Mouse (Mus musculus): ENCODE measurements around the gene Hist1h2bp. TPM values are rescaled to one million over a fixed set of nuclear protein-coding genes. Genes with fewer than 3 reads are reported as not detected.
"Not testable (repeated sequence)": the region's sequence is repeated elsewhere in the genome, so short reads cannot be mapped to it uniquely, and the experiment has no call there.

Hist1h2bp gene
- total and polyA plus RNA-seq, 2 experiments from 2014 or later, result 0.48 to 77.2 TPM

- H3K36me3 ChIP-seq (ENCODE audit: insufficient read depth, low read length); H3K27ac ChIP-seq (ENCODE audit: low read depth, low read length); H3K4me3 ChIP-seq (ENCODE audit: low read depth, low read length); ATAC-seq (ENCODE audit: low FRiP score); H3K9ac ChIP-seq (replicated peaks; ENCODE audit: low read length, poor library complexity, severe bottlenecking); H3K9me3 ChIP-seq (ENCODE audit: low read length); H3K4me1 ChIP-seq (ENCODE audit: insufficient read depth, low read length); DNase-seq (ENCODE audit: low spot score); H3K27me3 ChIP-seq (ENCODE audit: insufficient read depth, low read length); H3K4me2 ChIP-seq (ENCODE audit: low read depth, low read length, poor library complexity, severe bottlenecking): not testable (repeated sequence)
- WGBS, result 64% methylated on average over 7 of the region's 16 CpGs
Observed at GRCm38 (mm10) chr13:21820082-21820890, 33.0 kb downstream of the Hist1h2bp start.

- TF ChIP-seq CTCF (IDR thresholded peaks at IDR 0.05), result no peak
- no peaks in the 10 kb centered on the region for H3K4me1 ChIP-seq (ENCODE audit: insufficient read depth, low read length)
- no peak for ATAC-seq (ENCODE audit: low FRiP score)
Observed at GRCm38 (mm10) chr13:21828511-21828910, 41.2 kb downstream of the Hist1h2bp start.

DNA sequence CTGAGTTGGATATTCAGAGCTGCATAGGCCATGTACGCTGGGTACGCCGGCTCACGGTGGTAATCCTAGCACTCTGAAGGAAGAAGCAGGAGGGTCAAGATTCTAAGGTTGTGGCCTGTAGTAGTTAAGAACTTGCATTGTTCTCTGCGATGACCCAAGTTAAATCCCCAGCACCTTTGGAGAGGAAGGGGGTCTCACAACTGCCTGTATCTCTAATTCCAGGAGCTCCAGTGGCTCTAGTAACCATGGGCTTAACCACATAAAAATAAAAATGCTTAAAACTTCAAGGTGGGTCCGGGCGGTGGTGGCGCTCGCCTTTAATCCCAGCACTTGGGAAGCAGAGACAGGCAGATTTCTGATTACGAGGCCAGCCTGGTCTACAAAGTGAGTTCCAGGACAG is 43.1 kb downstream of the Hist1h2bp start:
- WGBS, result 85% methylated on average over 10 of the region's 10 CpGs
- H3K27me3 ChIP-seq (ENCODE audit: insufficient read depth, low read length), result no peaks in the 10 kb centered on the region
- no peak overlapping the region for H3K4me2 ChIP-seq (ENCODE audit: low read depth, low read length, poor library complexity, severe bottlenecking)
- H3K9ac ChIP-seq (replicated peaks; ENCODE audit: low read length, poor library complexity, severe bottlenecking), result no peak overlapping the region
- TF ChIP-seq CTCF (IDR thresholded peaks at IDR 0.05), result no peak
- no peak for DNase-seq (ENCODE audit: low spot score)
- no peak overlapping the region for H3K4me3 ChIP-seq (ENCODE audit: low read depth, low read length)
- H3K36me3 ChIP-seq (ENCODE audit: insufficient read depth, low read length), result no peaks in the 10 kb centered on the region
- no peaks in the 10 kb centered on the region for H3K4me1 ChIP-seq (ENCODE audit: insufficient read depth, low read length)
- H3K9me3 ChIP-seq (ENCODE audit: low read length), result no peaks in the 10 kb centered on the region
- H3K27ac ChIP-seq (ENCODE audit: low read depth, low read length), result no peak overlapping the region
- ATAC-seq (ENCODE audit: low FRiP score), result no peak

More at GRCm38 (mm10) chr13:21828511-21828910, 41.2 kb downstream of the Hist1h2bp start:
- H3K9ac ChIP-seq (replicated peaks; ENCODE audit: low read length, poor library complexity, severe bottlenecking), result no peak overlapping the region
- H3K27ac ChIP-seq (ENCODE audit: low read depth, low read length), result no peak overlapping the region
- no peak overlapping the region for H3K4me2 ChIP-seq (ENCODE audit: low read depth, low read length, poor library complexity, severe bottlenecking)
- H3K4me3 ChIP-seq (ENCODE audit: low read depth, low read length), result no peak overlapping the region
- no peaks in the 10 kb centered on the region for H3K27me3 ChIP-seq (ENCODE audit: insufficient read depth, low read length)
- 84% methylated on average over 3 of the region's 3 CpGs for WGBS
- no peaks in the 10 kb centered on the region for H3K36me3 ChIP-seq (ENCODE audit: insufficient read depth, low read length)
- H3K9me3 ChIP-seq (ENCODE audit: low read length), result no peaks in the 10 kb centered on the region
- no peak for DNase-seq (ENCODE audit: low spot score)

DNA sequence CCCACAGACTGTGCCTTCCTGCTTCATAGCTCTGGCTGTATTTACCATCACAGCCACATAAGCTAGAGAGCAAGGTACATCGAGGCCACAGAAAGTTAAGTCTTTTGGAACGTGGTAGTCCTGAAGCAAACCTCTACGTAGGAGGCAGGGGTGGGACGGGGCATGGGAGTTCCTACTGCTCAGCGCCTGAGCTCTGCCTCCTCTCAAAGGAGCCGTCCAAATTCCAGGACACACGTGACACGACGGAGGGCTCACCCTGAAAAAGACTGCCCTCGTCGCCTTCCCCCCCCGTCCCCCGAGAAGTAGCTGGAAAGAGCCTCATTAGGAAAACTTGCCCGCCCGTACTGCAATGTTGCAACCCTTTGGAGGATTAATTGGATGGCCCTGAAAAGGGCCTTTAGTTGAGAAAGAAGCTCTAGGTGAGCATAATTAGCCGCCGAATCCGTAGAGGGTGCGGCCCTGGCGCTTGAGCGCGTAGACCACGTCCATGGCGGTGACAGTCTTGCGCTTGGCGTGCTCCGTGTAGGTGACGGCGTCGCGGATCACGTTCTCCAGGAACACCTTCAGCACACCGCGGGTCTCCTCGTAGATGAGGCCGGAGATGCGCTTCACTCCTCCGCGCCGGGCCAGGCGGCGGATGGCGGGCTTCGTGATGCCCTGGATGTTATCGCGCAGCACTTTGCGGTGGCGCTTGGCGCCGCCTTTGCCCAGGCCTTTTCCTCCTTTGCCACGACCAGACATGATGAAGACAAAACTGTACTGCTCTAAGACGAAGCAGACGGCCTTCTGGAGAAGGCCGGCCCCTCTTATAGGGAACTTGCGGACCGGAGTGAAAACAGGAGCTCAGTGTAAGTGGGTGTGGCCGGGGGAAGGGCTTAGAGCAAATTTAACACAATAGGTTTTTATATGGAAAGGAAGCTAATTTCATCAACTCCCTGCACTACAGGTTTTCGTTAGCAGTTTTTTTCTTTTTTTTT is 44.4 kb downstream of the Hist1h2bp start, which contains the start of gene Hist1h4n:
TSS of gene Hist1h4n (minus strand) at position 779 of the 977 bp plus-strand sequence.
- not testable (repeated sequence) for DNase-seq (ENCODE audit: low spot score); H3K27me3 ChIP-seq (ENCODE audit: insufficient read depth, low read length)
- peak; percentile 83 for ATAC-seq (ENCODE audit: low FRiP score)

GRCm38 (mm10) chr13:21833461-21833860 is 46.2 kb downstream of the Hist1h2bp start, which contains the start of the genes Hist1h2ap and Hist1h2br:
Gene Hist1h2ap, minus strand, starts transcription at chr13:21833507.
Gene Hist1h2br, plus strand, starts transcription at chr13:21833743.
- no CpG with 5 or more reads among the region's 24 CpGs for WGBS

More for the DNA sequence above, 44.4 kb downstream of the Hist1h2bp start, which contains the start of gene Hist1h4n:
- peak within 1 kb of the TSS; percentile 22; the same call in 1 of the 2 replicates for H3K4me2 ChIP-seq (ENCODE audit: low read depth, low read length, poor library complexity, severe bottlenecking)
- H3K4me3 ChIP-seq (ENCODE audit: low read depth, low read length); H3K4me1 ChIP-seq (ENCODE audit: insufficient read depth, low read length); H3K9ac ChIP-seq (replicated peaks; ENCODE audit: low read length, poor library complexity, severe bottlenecking); H3K9me3 ChIP-seq (ENCODE audit: low read length); H3K27ac ChIP-seq (ENCODE audit: low read depth, low read length); H3K36me3 ChIP-seq (ENCODE audit: insufficient read depth, low read length): not testable (repeated sequence)
- WGBS, result under 1% methylated on average over 22 of the region's 58 CpGs

More at GRCm38 (mm10) chr13:21833461-21833860, 46.2 kb downstream of the Hist1h2bp start, which contains the start of the genes Hist1h2ap and Hist1h2br:
- not testable (repeated sequence) for H3K36me3 ChIP-seq (ENCODE audit: insufficient read depth, low read length); H3K4me2 ChIP-seq (ENCODE audit: low read depth, low read length, poor library complexity, severe bottlenecking); H3K27me3 ChIP-seq (ENCODE audit: insufficient read depth, low read length); H3K4me3 ChIP-seq (ENCODE audit: low read depth, low read length); H3K4me1 ChIP-seq (ENCODE audit: insufficient read depth, low read length); DNase-seq (ENCODE audit: low spot score); H3K27ac ChIP-seq (ENCODE audit: low read depth, low read length); H3K9ac ChIP-seq (replicated peaks; ENCODE audit: low read length, poor library complexity, severe bottlenecking); H3K9me3 ChIP-seq (ENCODE audit: low read length)
- peak; percentile 96 for ATAC-seq (ENCODE audit: low FRiP score)

Small RNA genes lying within 50 kb of the gene (microRNA-seq; reads per million reads assigned to microRNA genes)
- not detected for gene Gm19658 (ENCODE audit: borderline number of aligned reads)
- gene Gm44346 (ENCODE audit: borderline number of aligned reads), result not detected
- gene Gm44454 (ENCODE audit: borderline number of aligned reads), result not detected
- not detected for gene Gm44466 (ENCODE audit: borderline number of aligned reads)

Other genes with a start within 250 kb of the Hist1h2bp start
- gene Olfr1366, start 244.7 kb upstream of the Hist1h2bp start, total RNA-seq (2014; rRNA removed), result not detected in 2 replicates
- 0.05 and 0.12 TPM in 2 replicates for gene Olfr1366, start 244.7 kb upstream of the Hist1h2bp start, polyA plus RNA-seq (2015; fragmentation: Nextera tagmentation; extraction: Ambion mirVana)
- not detected in 2 replicates for gene Olfr1535, start 227.6 kb upstream of the Hist1h2bp start, total RNA-seq (2014; rRNA removed)
- gene Olfr1535, start 227.6 kb upstream of the Hist1h2bp start, polyA plus RNA-seq (2015; fragmentation: Nextera tagmentation; extraction: Ambion mirVana), result 0.07 and 0.10 TPM in 2 replicates
- not detected in 2 replicates for gene Olfr1364, start 205.7 kb upstream of the Hist1h2bp start, total RNA-seq (2014; rRNA removed)
- gene Olfr1364, start 205.7 kb upstream of the Hist1h2bp start, polyA plus RNA-seq (2015; fragmentation: Nextera tagmentation; extraction: Ambion mirVana), result not detected in 2 replicates
- gene Olfr1362, start 173.4 kb upstream of the Hist1h2bp start, total RNA-seq (2014; rRNA removed), result not detected in 2 replicates
- not detected in 2 replicates for gene Olfr1362, start 173.4 kb upstream of the Hist1h2bp start, polyA plus RNA-seq (2015; fragmentation: Nextera tagmentation; extraction: Ambion mirVana)
- gene Olfr11, start 144.9 kb upstream of the Hist1h2bp start, total RNA-seq (2014; rRNA removed), result not detected in 2 replicates
- gene Olfr11, start 144.9 kb upstream of the Hist1h2bp start, polyA plus RNA-seq (2015; fragmentation: Nextera tagmentation; extraction: Ambion mirVana), result not detected in 2 replicates
- not detected in 2 replicates for gene Olfr1361, start 124.1 kb upstream of the Hist1h2bp start, total RNA-seq (2014; rRNA removed)
- gene Olfr1361, start 124.1 kb upstream of the Hist1h2bp start, polyA plus RNA-seq (2015; fragmentation: Nextera tagmentation; extraction: Ambion mirVana), result not detected in 2 replicates
- gene Olfr1360, start 110.1 kb upstream of the Hist1h2bp start, total RNA-seq (2014; rRNA removed), result not detected in 2 replicates
- gene Olfr1360, start 110.1 kb upstream of the Hist1h2bp start, polyA plus RNA-seq (2015; fragmentation: Nextera tagmentation; extraction: Ambion mirVana), result not detected in 2 replicates
- gene Olfr1359, start 89.3 kb upstream of the Hist1h2bp start, total RNA-seq (2014; rRNA removed), result not detected in 2 replicates
- not detected in 2 replicates for gene Olfr1359, start 89.3 kb upstream of the Hist1h2bp start, polyA plus RNA-seq (2015; fragmentation: Nextera tagmentation; extraction: Ambion mirVana)
- gene Hist1h2bl, start 71.3 kb upstream of the Hist1h2bp start, total RNA-seq (2014; rRNA removed), result 87.0 and 175 TPM in 2 replicates
- gene Hist1h2bl, start 71.3 kb upstream of the Hist1h2bp start, polyA plus RNA-seq (2015; fragmentation: Nextera tagmentation; extraction: Ambion mirVana), result not detected in 2 replicates
- gene Hist1h2ai, start 71.0 kb upstream of the Hist1h2bp start, total RNA-seq (2014; rRNA removed), result 253 and 398 TPM in 2 replicates
- 3.2 and 3.5 TPM in 2 replicates for gene Hist1h2ai, start 71.0 kb upstream of the Hist1h2bp start, polyA plus RNA-seq (2015; fragmentation: Nextera tagmentation; extraction: Ambion mirVana)
- gene Hist1h3h, start 69.8 kb upstream of the Hist1h2bp start, total RNA-seq (2014; rRNA removed), result 258 and 532 TPM in 2 replicates
- gene Hist1h3h, start 69.8 kb upstream of the Hist1h2bp start, polyA plus RNA-seq (2015; fragmentation: Nextera tagmentation; extraction: Ambion mirVana), result 2.0 TPM in 1 of 2 replicates, not detected in the other
- gene Hist1h2bm, start 65.4 kb upstream of the Hist1h2bp start, total RNA-seq (2014; rRNA removed), result 201 and 468 TPM in 2 replicates
- 0.39 and 0.51 TPM in 2 replicates for gene Hist1h2bm, start 65.4 kb upstream of the Hist1h2bp start, polyA plus RNA-seq (2015; fragmentation: Nextera tagmentation; extraction: Ambion mirVana)
- 304 and 479 TPM in 2 replicates for gene Hist1h4j, start 52.4 kb upstream of the Hist1h2bp start, total RNA-seq (2014; rRNA removed)
- gene Hist1h4j, start 52.4 kb upstream of the Hist1h2bp start, polyA plus RNA-seq (2015; fragmentation: Nextera tagmentation; extraction: Ambion mirVana), result 0.32 TPM in 1 of 2 replicates, not detected in the other
- 386 and 434 TPM in 2 replicates for gene Hist1h4k, start 37.0 kb upstream of the Hist1h2bp start, total RNA-seq (2014; rRNA removed)
- gene Hist1h4k, start 37.0 kb upstream of the Hist1h2bp start, polyA plus RNA-seq (2015; fragmentation: Nextera tagmentation; extraction: Ambion mirVana), result 0.80 and 2.1 TPM in 2 replicates
- 254 and 276 TPM in 2 replicates for gene Hist1h2ak, start 33.6 kb upstream of the Hist1h2bp start, total RNA-seq (2014; rRNA removed)
- 2.4 and 4.6 TPM in 2 replicates for gene Hist1h2ak, start 33.6 kb upstream of the Hist1h2bp start, polyA plus RNA-seq (2015; fragmentation: Nextera tagmentation; extraction: Ambion mirVana)
- 212 and 326 TPM in 2 replicates for gene Hist1h2bn, start 33.3 kb upstream of the Hist1h2bp start, total RNA-seq (2014; rRNA removed)
- not detected in 2 replicates for gene Hist1h2bn, start 33.3 kb upstream of the Hist1h2bp start, polyA plus RNA-seq (2015; fragmentation: Nextera tagmentation; extraction: Ambion mirVana)
- gene Hist1h1b, start 6.8 kb upstream of the Hist1h2bp start, total RNA-seq (2014; rRNA removed), result 54.7 and 116 TPM in 2 replicates
- gene Hist1h1b, start 6.8 kb upstream of the Hist1h2bp start, polyA plus RNA-seq (2015; fragmentation: Nextera tagmentation; extraction: Ambion mirVana), result 2.0 TPM in 2 replicates
- gene Hist1h3i, start 4.1 kb upstream of the Hist1h2bp start, total RNA-seq (2014; rRNA removed), result 282 and 525 TPM in 2 replicates
- gene Hist1h3i, start 4.1 kb upstream of the Hist1h2bp start, polyA plus RNA-seq (2015; fragmentation: Nextera tagmentation; extraction: Ambion mirVana), result 8.2 and 10.0 TPM in 2 replicates
- gene Hist1h2an, start 243 bp upstream of the Hist1h2bp start, total RNA-seq (2014; rRNA removed), result 145 and 318 TPM in 2 replicates
- gene Hist1h2an, start 243 bp upstream of the Hist1h2bp start, polyA plus RNA-seq (2015; fragmentation: Nextera tagmentation; extraction: Ambion mirVana), result not detected in 2 replicates
- 213 and 311 TPM in 2 replicates for gene Hist1h2bq, start 22.7 kb downstream of the Hist1h2bp start, total RNA-seq (2014; rRNA removed)
- gene Hist1h2bq, start 22.7 kb downstream of the Hist1h2bp start, polyA plus RNA-seq (2015; fragmentation: Nextera tagmentation; extraction: Ambion mirVana), result 2.7 and 3.8 TPM in 2 replicates
- gene Hist1h2ao, start 23.0 kb downstream of the Hist1h2bp start, total RNA-seq (2014; rRNA removed), result not detected in 2 replicates
- gene Hist1h2ao, start 23.0 kb downstream of the Hist1h2bp start, polyA plus RNA-seq (2015; fragmentation: Nextera tagmentation; extraction: Ambion mirVana), result not detected in 2 replicates
- gene Hist1h4m, start 24.3 kb downstream of the Hist1h2bp start, total RNA-seq (2014; rRNA removed), result 2.3 TPM in 1 of 2 replicates, not detected in the other
- 1.8 TPM in 1 of 2 replicates, not detected in the other for gene Hist1h4m, start 24.3 kb downstream of the Hist1h2bp start, polyA plus RNA-seq (2015; fragmentation: Nextera tagmentation; extraction: Ambion mirVana)
- 1,387 and 1,972 TPM in 2 replicates for gene Hist1h4n, start 44.7 kb downstream of the Hist1h2bp start, total RNA-seq (2014; rRNA removed)
- gene Hist1h4n, start 44.7 kb downstream of the Hist1h2bp start, polyA plus RNA-seq (2015; fragmentation: Nextera tagmentation; extraction: Ambion mirVana), result 1.7 and 2.3 TPM in 2 replicates
- 409 and 620 TPM in 2 replicates for gene Hist1h2ap, start 46.0 kb downstream of the Hist1h2bp start, total RNA-seq (2014; rRNA removed)
- gene Hist1h2ap, start 46.0 kb downstream of the Hist1h2bp start, polyA plus RNA-seq (2015; fragmentation: Nextera tagmentation; extraction: Ambion mirVana), result 282 and 299 TPM in 2 replicates
- gene Hist1h2br, start 46.3 kb downstream of the Hist1h2bp start, total RNA-seq (2014; rRNA removed), result 112 and 283 TPM in 2 replicates
- 3.0 and 4.0 TPM in 2 replicates for gene Hist1h2br, start 46.3 kb downstream of the Hist1h2bp start, polyA plus RNA-seq (2015; fragmentation: Nextera tagmentation; extraction: Ambion mirVana)
- gene Zfp184, start 157.6 kb downstream of the Hist1h2bp start, total RNA-seq (2014; rRNA removed), result 8.1 and 9.8 TPM in 2 replicates
- 7.5 and 8.4 TPM in 2 replicates for gene Zfp184, start 157.6 kb downstream of the Hist1h2bp start, polyA plus RNA-seq (2015; fragmentation: Nextera tagmentation; extraction: Ambion mirVana)
- gene Pom121l2, start 193.7 kb downstream of the Hist1h2bp start, total RNA-seq (2014; rRNA removed), result 0.05 and 0.90 TPM in 2 replicates
- not detected in 2 replicates for gene Pom121l2, start 193.7 kb downstream of the Hist1h2bp start, polyA plus RNA-seq (2015; fragmentation: Nextera tagmentation; extraction: Ambion mirVana)
- 0.09 and 1.6 TPM in 2 replicates for gene Prss16, start 222.3 kb downstream of the Hist1h2bp start, total RNA-seq (2014; rRNA removed)
- gene Prss16, start 222.3 kb downstream of the Hist1h2bp start, polyA plus RNA-seq (2015; fragmentation: Nextera tagmentation; extraction: Ambion mirVana), result not detected in 2 replicates
- gene Hist1h2ah, start 248.1 kb downstream of the Hist1h2bp start, total RNA-seq (2014; rRNA removed), result 4.5 and 62.6 TPM in 2 replicates
- 6.9 TPM in 1 of 2 replicates, not detected in the other for gene Hist1h2ah, start 248.1 kb downstream of the Hist1h2bp start, polyA plus RNA-seq (2015; fragmentation: Nextera tagmentation; extraction: Ambion mirVana)
- 112 and 321 TPM in 2 replicates for gene Hist1h2bk, start 248.4 kb downstream of the Hist1h2bp start, total RNA-seq (2014; rRNA removed)
- gene Hist1h2bk, start 248.4 kb downstream of the Hist1h2bp start, polyA plus RNA-seq (2015; fragmentation: Nextera tagmentation; extraction: Ambion mirVana), result not detected in 2 replicates